11 mouse cellular contexts compared by ENCODE assay signal in the genomic region with DNA sequence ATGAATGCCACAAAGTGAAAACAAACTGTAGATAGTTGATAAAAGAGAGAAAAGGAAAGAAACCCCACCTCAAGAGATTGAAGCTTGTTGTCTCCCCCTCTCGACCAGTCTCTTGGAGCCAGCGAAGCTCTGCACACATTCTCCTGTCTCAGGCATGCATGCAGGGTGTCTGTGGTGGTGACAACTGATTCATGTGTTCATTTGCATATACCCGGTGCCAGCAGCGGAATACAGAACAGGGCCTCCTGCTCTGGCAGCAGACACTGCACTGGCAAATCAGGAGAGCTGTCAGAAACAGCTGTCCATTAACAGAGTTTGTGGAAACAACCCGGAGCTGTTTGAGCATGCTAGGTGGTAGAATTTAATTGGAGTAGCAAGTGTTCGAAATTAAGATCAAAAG.
DNase-seq lines count a peak whose midpoint lies in the region; ATAC-seq lines count a peak whose summit lies in the region.
"Had no signal": no experiment of that assay in that cellular context is flagged by ENCODE, and none has a peak within 500 bp of the region (broad histone marks: within the 10 kb centered on the region; RNA-seq: fewer than 3 reads in every experiment).

No protein-coding gene starts in this region.

- H3K4me3 ChIP-seq in neural tube, embryonic 11.5 days (ENCODE audit: low read depth, low read length) = no peak overlapping the region
- no peak overlapping the region for H3K4me3 ChIP-seq in heart, embryonic 11.5 days (ENCODE audit: low read depth, low read length)
- H3K4me3 ChIP-seq: megakaryocyte, embryonic 14.5 days had no signal

- H3K9ac ChIP-seq in neural tube, embryonic 11.5 days (ENCODE audit: low read length) = no peak overlapping the region
- H3K9ac ChIP-seq in heart, embryonic 11.5 days (ENCODE audit: low read depth, low read length) = no peak overlapping the region

- no peak overlapping the region for H3K4me2 ChIP-seq in neural tube, embryonic 11.5 days (ENCODE audit: low read depth)
- H3K4me2 ChIP-seq in heart, embryonic 11.5 days = no peak overlapping the region

- ATAC-seq in neural tube, embryonic 11.5 days (ENCODE audit: insufficient read depth, low FRiP score, low TSS enrichment) = peak; percentile 84
- no peak for ATAC-seq in heart, embryonic 11.5 days (replicated peaks; ENCODE audit: insufficient number of reproducible peaks, low FRiP score, low TSS enrichment)

- intact Hi-C loops in left cerebral cortex, postnatal 25 days (cut with DNase I) = loop anchor here (2.0 kb wide), 1 partner anchor 15 kb away; no protein-coding TSS in a partner anchor

- H3K9me3 ChIP-seq in neural tube, embryonic 11.5 days (ENCODE audit: control insufficient read depth, low read length) = no peaks in the 10 kb centered on the region
- no peaks in the 10 kb centered on the region for H3K9me3 ChIP-seq in heart, embryonic 11.5 days (replicated peaks; ENCODE audit: control insufficient read depth, low read length)

- 0 out of 2 replicates have a peak, but pooled peaks cover 3% of the 10 kb centered on the region for H3K4me1 ChIP-seq in neural tube, embryonic 11.5 days (ENCODE audit: control insufficient read depth, insufficient read depth, low read length)
- no peaks in the 10 kb centered on the region for H3K4me1 ChIP-seq in heart, embryonic 11.5 days (ENCODE audit: control insufficient read depth, insufficient read depth, low read length)
- H3K4me1 ChIP-seq: megakaryocyte, embryonic 14.5 days had no signal

- no peaks in the 10 kb centered on the region for H3K36me3 ChIP-seq in neural tube, embryonic 11.5 days (ENCODE audit: control insufficient read depth, insufficient read depth, low read length)
- no peaks in the 10 kb centered on the region for H3K36me3 ChIP-seq in heart, embryonic 11.5 days (ENCODE audit: control insufficient read depth, insufficient read depth, low read length)

- no peak overlapping the region for H3K27ac ChIP-seq in neural tube, embryonic 11.5 days (ENCODE audit: low read depth, low read length)
- no peak overlapping the region for H3K27ac ChIP-seq in heart, embryonic 11.5 days (ENCODE audit: low read depth, low read length)

- H3K27me3 ChIP-seq in neural tube, embryonic 11.5 days (ENCODE audit: control insufficient read depth, insufficient read depth, low read length) = no peaks in the 10 kb centered on the region
- no peaks in the 10 kb centered on the region for H3K27me3 ChIP-seq in heart, embryonic 11.5 days (ENCODE audit: control insufficient read depth, insufficient read depth, low read length)
- H3K27me3 ChIP-seq: megakaryocyte, embryonic 14.5 days had no signal

- 49% methylated on average over 6 of the region's 6 CpGs for WGBS in neural tube, embryonic 11.5 days
- 55% methylated on average over 6 of the region's 6 CpGs for WGBS in heart, embryonic 11.5 days (ENCODE audit: insufficient replicate concordance)

- peak; percentile 38 to 56 for DNase-seq in cerebellum, postnatal 10 days
- DNase-seq in cerebellum, adult 11-12 months = no peak
- peak; percentile 42 for DNase-seq in neural tube, embryonic 11.5 days (ENCODE audit: low spot score)
- DNase-seq in neural tube, embryonic 10.5 days (ENCODE audit: extremely low spot score, low spot score) = no peak
- DNase-seq in left cerebral cortex, postnatal 25 days (ENCODE audit: low spot score in 2 of 2) = peak; percentile 13 to 69
- no peak for DNase-seq in urinary bladder, postnatal 14 days (ENCODE audit: low spot score)
- no peak for DNase-seq in spleen, postnatal 4 days (ENCODE audit: low spot score in 2 of 2)
- DNase-seq: cerebellum, adult 8-10 months; gastrocnemius, postnatal 14 days had no signal

Comparison
In these comparisons a context has a peak if more than half of its experiments do, and no peak if none do; other contexts are left out.
1. DNase-seq: peak in cerebellum, postnatal 10 days (2 of 2), neural tube, embryonic 11.5 days (single experiment) and left cerebral cortex, postnatal 25 days (2 of 2); none in cerebellum, adult 11-12 months (single experiment), neural tube, embryonic 10.5 days (single experiment), urinary bladder, postnatal 14 days (single experiment) and spleen, postnatal 4 days (0 of 2).